Mouse (Mus musculus): ENCODE results near the gene Tmed6. TPM values are rescaled to one million over a fixed set of nuclear protein-coding genes. Genes with fewer than 3 reads are reported as not detected.

Tmed6 gene
- polyA plus RNA-seq (2014; fragmentation: Illumina TruSeq; extraction: RNeasy Lipid Tissue Mini Kit (QIAGEN cat#74804); ENCODE audit: insufficient read depth, low read depth, low replicate concordance): 1.3 TPM

DNA sequence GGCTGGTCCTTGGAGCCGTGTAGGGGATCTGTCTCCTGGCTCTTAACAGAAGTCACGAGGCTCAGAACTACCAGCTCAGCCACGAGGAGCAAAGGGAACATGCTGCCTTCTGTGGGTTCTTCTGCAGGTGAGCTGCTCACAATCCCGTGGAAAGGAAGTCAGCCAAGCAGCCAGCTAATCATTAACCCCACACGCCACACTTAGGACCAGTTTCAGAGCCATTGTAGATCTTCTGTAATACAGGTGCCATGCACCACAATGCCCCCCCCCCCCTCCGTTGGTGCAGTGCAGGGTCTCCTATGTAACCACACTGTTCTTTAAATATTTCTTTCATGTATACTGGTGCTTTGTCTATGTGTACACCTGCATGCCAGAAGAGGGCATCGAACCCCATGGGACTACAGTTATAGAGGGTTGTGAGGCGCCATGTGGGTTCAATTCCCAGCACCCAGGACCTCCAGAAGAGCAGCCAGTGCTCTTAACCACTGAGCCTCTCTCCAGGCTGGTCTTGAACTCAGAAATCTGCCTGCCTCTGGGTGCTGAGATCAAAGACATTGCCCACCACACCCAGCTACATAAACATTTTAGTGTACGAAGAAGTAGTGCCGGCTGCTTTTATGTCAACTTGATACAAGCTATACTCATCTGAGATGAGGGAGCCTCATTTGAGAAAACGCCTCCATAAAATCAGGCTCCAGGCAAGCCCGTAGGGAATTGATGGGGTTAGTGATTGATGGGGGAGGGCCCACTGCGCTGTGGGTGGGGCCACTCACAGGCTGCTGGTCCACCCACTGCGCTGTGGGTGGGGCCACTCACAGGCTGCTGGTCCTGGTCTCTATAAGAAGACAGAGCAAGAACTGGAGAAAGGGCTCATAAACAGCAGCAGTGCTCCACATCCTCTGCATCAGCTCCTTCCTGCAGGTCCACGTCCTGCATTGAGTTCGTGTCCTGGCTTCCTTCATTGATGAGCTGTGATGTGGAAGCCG is at the start of gene Tmed6:
Gene Tmed6 (minus strand): TSS at position 134 of the 986 bp plus-strand sequence.

DNA sequence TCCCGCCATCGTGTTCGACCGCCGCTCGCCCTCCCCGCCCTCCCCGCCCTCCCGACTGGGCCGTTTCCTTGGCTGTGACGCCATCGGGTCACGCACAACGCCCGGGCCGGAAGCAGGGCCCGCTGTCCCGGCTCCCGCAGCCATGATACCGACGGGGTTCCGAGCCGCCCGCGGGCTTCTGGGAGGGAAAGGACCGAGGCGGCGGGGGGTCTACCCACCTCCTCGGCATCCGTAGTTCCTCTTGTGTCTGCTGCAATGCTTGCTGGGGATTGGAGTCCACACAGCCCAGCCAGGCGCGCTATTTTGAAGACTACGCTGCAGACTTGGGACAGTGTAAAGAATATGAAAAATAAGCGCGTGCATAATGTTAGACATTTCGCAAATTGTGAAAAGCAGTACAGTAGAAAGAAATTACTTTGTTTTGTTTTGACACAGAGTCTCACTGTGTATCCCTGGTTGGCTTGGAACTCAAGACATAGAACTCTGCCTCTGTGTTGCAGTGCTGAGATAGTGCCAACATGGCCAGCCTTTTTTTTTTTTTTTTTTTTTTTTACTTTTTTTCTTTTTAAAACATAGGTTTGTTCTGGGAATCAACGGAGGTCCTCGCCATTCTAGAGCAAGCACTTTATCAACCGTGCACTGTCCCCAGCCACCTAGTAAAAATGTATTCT is 31.1 kb upstream of the Tmed6 start, which contains the start of gene Terf2:
Gene Terf2 (minus strand): TSS at position 182 of the 671 bp plus-strand sequence.

DNA sequence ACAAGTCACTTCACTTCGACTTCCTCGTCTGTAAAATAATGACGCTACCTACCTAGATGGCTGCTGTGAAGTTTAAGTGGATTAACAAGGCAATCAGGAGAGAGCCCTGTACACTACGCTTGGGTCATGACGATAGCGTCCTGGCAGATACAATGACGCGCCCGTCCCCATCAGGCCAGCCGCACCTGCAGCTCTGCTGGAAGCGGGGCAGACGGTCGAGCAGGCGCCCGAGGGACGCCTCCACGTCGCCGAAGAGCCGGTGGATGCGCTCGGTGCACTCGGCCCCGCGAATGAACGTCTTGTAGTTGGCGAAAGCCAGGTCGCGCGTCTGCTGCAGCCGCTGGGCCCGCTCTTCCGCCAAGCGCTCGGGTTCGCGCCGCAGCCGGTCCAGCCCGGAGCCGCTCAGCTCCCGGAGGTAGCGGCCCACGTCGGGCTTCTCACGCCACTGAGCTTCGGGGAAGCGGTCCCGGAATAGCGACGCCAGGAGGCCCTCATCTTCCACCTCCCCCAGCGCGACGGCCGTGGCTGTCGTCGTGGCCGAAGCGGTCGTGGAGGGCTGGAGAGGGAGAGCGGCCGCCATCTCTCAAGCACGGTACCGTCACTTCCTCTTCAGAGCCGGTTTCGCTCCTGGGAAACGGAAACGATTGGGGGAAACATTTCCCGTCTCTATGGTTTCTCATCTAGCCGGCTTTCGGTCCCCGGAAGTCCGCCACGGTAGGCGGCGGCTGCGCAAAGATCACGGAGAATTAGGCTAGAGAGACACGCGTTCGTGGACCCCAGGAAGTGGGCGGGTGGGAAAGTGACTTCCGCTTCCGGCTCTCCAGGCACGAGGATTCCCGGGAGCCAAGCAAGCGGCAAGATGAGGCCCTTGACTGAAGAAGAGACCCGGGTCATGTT is 9.1 kb downstream of the Tmed6 start, which contains the start of the genes Cog8 and Nip7:
Gene Cog8 (minus strand): TSS at position 614 of the 897 bp plus-strand sequence.
Gene Nip7 (plus strand): TSS at position 802 of the 897 bp plus-strand sequence.

DNA sequence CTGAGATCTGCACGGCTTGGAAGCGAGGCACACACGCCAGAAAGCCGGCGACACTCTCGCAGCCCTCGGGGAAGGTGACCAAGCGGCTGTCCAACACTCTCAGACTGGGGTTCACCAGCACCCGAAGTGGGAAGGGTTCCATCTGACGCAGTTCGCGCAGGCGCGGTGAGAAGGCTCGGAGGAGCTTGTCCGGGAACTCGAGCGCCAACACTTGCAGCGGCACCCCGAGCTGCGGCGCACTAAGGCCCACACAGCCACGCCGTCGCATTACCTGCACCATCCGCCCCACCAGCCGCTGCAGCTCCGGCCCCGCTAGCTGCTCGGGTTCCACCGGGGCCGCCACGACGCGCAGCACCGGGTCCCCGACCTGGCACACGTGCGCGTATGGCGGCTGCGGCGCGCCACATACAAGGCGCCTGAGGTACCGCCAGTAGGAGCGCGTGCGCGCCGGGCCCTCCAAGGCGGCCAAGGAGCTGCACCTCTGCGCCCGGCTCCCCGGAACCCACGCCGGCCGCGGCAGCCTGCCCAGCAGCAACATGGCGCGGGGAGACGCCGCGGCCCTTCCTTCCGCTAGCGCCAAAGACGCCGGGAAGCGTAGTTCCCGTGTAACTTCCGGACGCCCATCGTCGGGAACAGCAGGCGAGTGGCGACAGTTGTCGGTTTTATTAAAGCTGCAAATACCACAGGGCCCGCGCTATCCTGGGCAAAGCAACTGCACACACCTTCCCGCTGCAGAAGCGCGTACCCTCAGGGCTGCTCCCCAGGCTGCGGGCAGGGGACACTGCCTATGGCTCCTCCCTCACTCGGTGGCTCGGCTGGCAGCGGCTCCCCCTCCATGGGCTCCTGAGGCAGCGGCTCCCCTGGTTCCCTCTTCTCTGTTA is 17.1 kb downstream of the Tmed6 start, which contains the start of gene Pdf:
Gene Pdf (minus strand): TSS at position 554 of the 881 bp plus-strand sequence.

DNA sequence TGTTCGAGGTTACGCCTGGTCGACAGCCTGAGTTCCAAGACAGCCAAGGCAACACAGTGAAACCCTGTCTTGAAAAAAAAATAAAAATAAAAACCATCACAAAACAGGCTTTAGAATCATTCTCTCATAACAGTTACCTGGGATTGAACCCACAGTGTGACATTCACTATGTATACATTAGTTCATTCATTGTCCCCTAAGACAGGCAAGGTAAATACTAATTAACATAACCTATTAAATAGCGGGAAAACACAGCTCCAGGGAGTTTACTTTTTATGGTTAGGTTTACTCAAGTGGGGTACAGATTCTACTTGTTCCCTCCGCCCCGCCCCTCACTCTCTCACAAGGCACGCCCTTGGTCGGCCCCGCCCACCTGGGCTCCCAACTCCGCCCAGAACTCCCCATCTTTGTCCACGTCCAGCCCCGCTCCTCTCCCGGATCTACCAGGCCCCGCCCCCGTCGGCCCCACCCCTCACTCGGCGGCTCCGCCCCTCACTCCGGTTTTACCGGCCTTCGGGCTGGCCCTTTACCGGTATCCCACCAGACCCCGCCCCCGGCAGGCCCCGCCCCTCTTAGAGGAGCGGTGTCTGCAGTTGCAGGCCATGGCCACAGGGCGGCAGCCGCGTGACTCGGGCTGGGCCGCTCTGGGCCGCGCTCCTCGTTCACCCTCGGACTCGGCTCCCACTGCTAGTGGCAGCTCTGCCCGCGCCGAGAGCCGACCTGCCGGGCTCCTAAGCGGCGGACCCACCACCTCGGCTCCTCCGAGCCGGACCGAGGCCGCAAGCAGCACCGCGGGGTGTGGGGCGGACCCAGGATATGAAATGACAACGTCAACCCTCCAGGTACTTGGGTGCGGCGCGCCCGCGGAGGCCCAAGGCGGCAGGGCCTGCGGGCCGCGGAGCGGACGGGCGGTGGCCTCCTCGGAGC is 34.5 kb downstream of the Tmed6 start, which contains the start of gene Vps4a:
Gene Vps4a (plus strand): TSS at position 573 of the 927 bp plus-strand sequence.

Other genes starting within 250 kb of the Tmed6 start
- 0.24 TPM for gene Has3, start 195.4 kb downstream of the Tmed6 start, polyA plus RNA-seq (2014; fragmentation: Illumina TruSeq; extraction: RNeasy Lipid Tissue Mini Kit (QIAGEN cat#74804); ENCODE audit: insufficient read depth, low read depth, low replicate concordance)
- 11.0 TPM for gene Utp4, start 172.0 kb downstream of the Tmed6 start, polyA plus RNA-seq (2014; fragmentation: Illumina TruSeq; extraction: RNeasy Lipid Tissue Mini Kit (QIAGEN cat#74804); ENCODE audit: insufficient read depth, low read depth, low replicate concordance)
- gene Sntb2, start 129.9 kb downstream of the Tmed6 start, polyA plus RNA-seq (2014; fragmentation: Illumina TruSeq; extraction: RNeasy Lipid Tissue Mini Kit (QIAGEN cat#74804); ENCODE audit: insufficient read depth, low read depth, low replicate concordance): 3.7 TPM
- gene Vps4a, start 34.4 kb downstream of the Tmed6 start, polyA plus RNA-seq (2014; fragmentation: Illumina TruSeq; extraction: RNeasy Lipid Tissue Mini Kit (QIAGEN cat#74804); ENCODE audit: insufficient read depth, low read depth, low replicate concordance): 40.1 TPM
- 20.9 TPM for gene Pdf, start 17.0 kb downstream of the Tmed6 start, polyA plus RNA-seq (2014; fragmentation: Illumina TruSeq; extraction: RNeasy Lipid Tissue Mini Kit (QIAGEN cat#74804); ENCODE audit: insufficient read depth, low read depth, low replicate concordance)
- 16.0 TPM for gene Cog8, start 9.0 kb downstream of the Tmed6 start, polyA plus RNA-seq (2014; fragmentation: Illumina TruSeq; extraction: RNeasy Lipid Tissue Mini Kit (QIAGEN cat#74804); ENCODE audit: insufficient read depth, low read depth, low replicate concordance)
- gene Nip7, start 8.8 kb downstream of the Tmed6 start, polyA plus RNA-seq (2014; fragmentation: Illumina TruSeq; extraction: RNeasy Lipid Tissue Mini Kit (QIAGEN cat#74804); ENCODE audit: insufficient read depth, low read depth, low replicate concordance): 34.0 TPM
- gene Terf2, start 30.9 kb upstream of the Tmed6 start, polyA plus RNA-seq (2014; fragmentation: Illumina TruSeq; extraction: RNeasy Lipid Tissue Mini Kit (QIAGEN cat#74804); ENCODE audit: insufficient read depth, low read depth, low replicate concordance): 11.8 TPM
- 64.0 TPM for gene Cyb5b, start 85.0 kb upstream of the Tmed6 start, polyA plus RNA-seq (2014; fragmentation: Illumina TruSeq; extraction: RNeasy Lipid Tissue Mini Kit (QIAGEN cat#74804); ENCODE audit: insufficient read depth, low read depth, low replicate concordance)
- 10.7 TPM for gene Nfat5, start 227.8 kb upstream of the Tmed6 start, polyA plus RNA-seq (2014; fragmentation: Illumina TruSeq; extraction: RNeasy Lipid Tissue Mini Kit (QIAGEN cat#74804); ENCODE audit: insufficient read depth, low read depth, low replicate concordance)